Mouse (Mus musculus) ovary, adult 10 weeks (tissue): ENCODE data around the gene Med28. TPM values are rescaled to one million over a fixed set of nuclear protein-coding genes. Genes with fewer than 3 reads are reported as not detected.

Experiments used
- polyA plus RNA-seq: library from polyadenylated mRNA; stranded (reverse); fragments of 350-450 nt; fragmentation: Illumina TruSeq; extraction: RNeasy Lipid Tissue Mini Kit (QIAGEN cat#74804); gene quantifications from one replicate; pipeline ENCODE4 v1.2.3, GENCODE M21; 2014

Med28 gene
- polyA plus RNA-seq: 87.6 TPM

GRCm38 (mm10) chr5:45519960-45520808 is at the start of gene Med28:
Med28 (plus strand) TSS chr5:45520229.

GRCm38 (mm10) chr5:45493191-45494092 is 26.6 kb upstream of the Med28 start, which contains the start of gene Lap3:
Lap3 (plus strand) TSS chr5:45493374.

Other genes starting within 250 kb of the Med28 start
- 93.3 TPM for gene Qdpr, start 70.0 kb upstream of the Med28 start, polyA plus RNA-seq
- not detected for gene Clrn2, start 66.5 kb upstream of the Med28 start, polyA plus RNA-seq
- 111 TPM for gene Lap3, start 26.9 kb upstream of the Med28 start, polyA plus RNA-seq
- gene Fam184b, start 119.4 kb downstream of the Med28 start, polyA plus RNA-seq: 0.40 TPM
- 89.5 TPM for gene Ncapg, start 149.7 kb downstream of the Med28 start, polyA plus RNA-seq